Mouse (Mus musculus): ENCODE data around the gene Strn3.

The Strn3 gene

DNA sequence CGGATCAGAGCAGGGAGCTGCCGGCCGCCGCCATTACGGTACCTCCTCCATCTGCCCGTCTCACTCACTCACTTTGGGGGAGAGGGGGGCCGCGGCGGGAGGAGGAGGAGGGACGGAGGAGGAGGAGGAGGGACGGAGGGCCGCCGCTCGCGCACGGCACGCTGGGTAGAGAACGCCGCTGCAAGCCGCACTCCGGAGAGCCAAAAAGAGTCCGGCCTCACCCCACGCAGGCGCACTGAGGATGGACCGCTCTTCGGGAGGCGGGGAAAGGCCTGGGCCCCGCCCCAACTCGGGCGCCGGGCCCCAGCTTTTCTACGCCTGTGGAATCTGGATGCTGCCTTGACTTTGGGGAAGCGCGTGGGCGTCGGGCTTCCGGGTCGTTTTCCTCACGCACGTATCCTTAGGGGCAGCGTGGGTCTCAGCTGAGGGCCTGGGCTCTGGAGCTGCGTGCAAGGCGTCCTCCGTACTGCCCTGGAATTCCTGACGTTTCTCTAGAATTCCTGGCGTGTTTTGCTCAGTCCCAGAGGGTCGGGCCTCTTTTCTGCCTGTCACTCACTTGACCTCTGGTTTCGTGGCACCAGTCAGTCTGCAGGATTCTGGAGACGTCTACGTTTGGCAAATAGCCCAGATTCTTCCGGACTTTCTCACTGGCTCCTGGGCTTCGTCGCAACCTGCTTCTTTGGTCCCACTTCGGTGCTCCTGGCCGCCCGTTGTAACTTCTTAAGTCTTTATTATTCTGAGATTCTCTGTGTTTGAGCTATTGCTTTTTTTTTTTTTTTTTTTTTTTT, at the start of gene Strn3:
Gene Strn3 (minus strand): TSS at position 53 of the 788 bp plus-strand sequence.
- peak; percentile 90 for DNase-seq (ENCODE audit: low read depth, low spot score)

DNA sequence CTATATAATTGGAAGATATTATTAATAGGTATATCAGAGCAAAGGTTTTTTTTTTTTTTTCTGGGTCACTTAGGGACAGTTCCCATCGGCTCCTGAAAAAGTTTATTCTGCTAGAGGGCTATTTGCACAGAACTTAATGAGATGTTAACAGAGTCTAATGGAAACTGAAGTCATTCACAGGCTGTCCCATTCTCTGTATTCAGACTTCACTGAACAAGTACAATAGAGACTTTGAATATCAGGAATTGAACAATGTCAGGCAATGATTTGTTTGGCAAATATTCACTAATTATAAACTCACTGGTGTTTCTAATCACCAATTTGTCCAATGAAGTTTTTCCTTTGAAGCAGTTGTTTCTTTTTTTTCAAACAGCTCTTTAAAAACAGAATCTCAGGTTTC, 45.1 kb upstream of the Strn3 start:
- no peak for DNase-seq (ENCODE audit: low read depth, low spot score)

DNA sequence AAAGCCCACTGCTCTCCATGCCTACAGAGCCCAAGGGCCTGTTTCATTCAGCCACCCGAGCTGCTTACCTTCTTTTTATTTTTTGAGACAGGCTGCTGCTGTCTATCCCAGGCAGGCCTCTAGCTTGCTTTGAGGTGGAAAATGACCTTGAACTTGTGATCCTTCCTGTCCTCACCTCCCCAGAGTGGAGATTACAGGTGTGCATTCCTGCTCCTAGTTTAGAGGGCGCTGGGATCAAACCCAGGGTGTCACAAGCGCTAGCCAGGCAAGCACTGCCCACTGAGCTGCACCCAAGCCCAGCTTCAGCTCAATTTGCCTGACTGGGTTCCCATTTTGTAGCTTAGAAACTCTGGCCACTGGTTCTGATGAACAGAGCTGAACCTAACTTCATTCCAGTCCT, 44.7 kb upstream of the Strn3 start:
- no peak for DNase-seq (ENCODE audit: low read depth, low spot score)

- DNase-seq (ENCODE audit: low read depth, low spot score): no peak
These were observed 44.2 kb upstream of the Strn3 start for GRCm38 (mm10) chr12:51735840-51736271.

DNA sequence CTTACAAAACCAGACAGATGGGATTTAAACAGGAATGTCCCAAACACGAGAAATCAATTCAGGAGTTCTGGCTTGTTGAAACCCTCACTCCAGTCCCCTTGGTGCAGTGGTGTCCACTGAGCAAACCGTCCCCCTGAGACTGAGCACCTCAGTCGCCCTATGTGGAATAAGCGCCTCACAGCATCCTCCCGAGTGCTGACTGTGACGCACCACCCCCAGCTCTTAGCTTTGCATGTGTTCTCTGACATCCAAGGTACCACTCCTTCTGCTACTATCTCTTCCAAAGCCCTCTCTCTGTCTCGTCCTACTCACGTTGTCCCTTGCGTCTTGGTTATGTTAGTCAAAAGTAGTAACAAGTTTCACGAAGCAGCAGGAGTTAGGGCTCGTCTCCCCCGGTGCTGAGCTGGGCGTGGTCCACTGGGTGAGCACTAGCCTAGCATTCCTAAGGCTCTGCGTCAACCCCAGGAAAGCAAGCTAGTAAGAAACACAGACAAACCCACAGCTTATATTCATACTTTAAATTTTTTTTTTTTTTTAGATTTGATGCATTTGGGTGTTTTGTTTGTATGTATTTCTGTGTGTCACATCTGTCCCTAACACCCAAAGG, 43.0 kb upstream of the Strn3 start:
- no peak for DNase-seq (ENCODE audit: low read depth, low spot score)

GRCm38 (mm10) chr12:51729827-51730226, 38.1 kb upstream of the Strn3 start:
- DNase-seq (ENCODE audit: low read depth, low spot score): no peak

GRCm38 (mm10) chr12:51729058-51729457, 37.4 kb upstream of the Strn3 start:
- DNase-seq (ENCODE audit: low read depth, low spot score): no peak

DNA sequence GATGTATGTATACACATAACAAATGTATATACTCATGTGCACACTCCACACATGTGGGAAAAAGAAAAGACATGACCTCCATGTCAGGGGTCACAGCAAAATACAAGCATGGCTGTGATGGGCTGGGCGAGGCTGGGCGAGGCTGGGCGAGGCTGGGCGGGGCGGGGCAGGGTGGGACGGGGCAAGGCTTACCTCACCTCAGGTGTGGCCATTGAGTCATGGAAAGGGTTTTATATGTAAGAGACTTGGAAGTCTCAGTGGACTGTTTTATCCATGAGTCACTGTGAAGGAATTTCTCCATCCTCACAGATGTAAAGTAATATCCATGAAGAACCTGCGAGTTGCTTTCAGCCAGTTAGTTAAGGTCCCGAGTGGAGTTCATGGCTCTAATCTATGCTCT, 30.1 kb upstream of the Strn3 start:
- DNase-seq (ENCODE audit: low read depth, low spot score): no peak

DNA sequence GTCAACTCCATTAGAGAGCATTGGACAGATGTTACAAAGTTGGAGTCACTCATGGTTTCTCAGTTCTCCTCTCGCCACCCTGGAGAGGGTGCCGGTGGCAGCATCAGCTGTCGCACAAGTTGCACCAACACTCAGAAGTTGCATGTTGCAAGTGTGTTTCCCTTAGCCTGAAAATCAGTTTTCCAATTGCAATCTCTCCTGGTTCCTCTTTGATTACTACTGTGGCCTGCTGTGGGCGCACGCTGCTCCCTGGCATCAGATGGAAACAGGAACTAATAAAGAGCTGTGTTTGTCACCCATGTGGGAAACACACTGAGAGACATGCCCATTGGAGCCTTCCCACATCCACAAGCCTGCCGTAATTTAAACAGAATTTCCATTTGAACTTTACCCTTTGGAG, 26.9 kb upstream of the Strn3 start:
- DNase-seq (ENCODE audit: low read depth, low spot score): no peak

GRCm38 (mm10) chr12:51712685-51713084, 21.0 kb upstream of the Strn3 start:
- DNase-seq (ENCODE audit: low read depth, low spot score): no peak

GRCm38 (mm10) chr12:51710154-51710553, 18.5 kb upstream of the Strn3 start:
- DNase-seq (ENCODE audit: low read depth, low spot score): no peak

GRCm38 (mm10) chr12:51709741-51710140, 18.0 kb upstream of the Strn3 start:
- DNase-seq (ENCODE audit: low read depth, low spot score): no peak

DNA sequence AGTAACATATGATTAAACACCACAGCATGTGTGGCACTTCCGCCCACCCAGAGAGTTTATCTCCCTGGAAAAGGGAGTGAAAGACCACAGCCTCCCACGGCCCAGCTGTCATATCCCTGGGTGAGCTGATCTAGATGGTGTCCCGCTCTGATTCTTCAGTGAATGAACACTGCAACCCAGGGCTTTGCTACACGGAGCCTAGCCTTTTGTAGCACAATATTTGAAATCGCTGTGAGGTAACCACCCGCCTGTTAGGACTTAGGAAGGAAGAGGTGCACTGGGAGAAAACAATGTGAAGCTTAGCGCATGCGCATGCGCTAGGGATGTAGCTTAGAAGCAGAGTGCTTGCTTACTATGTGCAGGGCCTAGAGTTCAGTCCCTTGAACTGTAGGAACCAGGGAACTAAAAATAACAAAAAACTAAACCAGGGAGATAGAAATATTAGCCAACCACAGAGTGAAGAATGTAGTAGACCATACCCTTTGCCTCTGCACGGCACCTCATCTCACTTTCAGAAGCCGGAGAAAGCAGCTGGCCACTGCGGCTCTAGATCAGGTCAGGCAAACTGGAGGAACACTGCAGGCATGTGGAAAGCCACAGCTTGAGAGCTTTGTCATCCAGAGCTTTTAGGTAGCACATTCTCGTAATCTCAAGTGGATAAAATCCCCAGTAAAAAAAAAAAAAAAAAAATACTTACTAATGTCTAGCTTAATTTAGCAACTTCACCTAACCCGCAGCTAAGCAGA, 17.4 kb upstream of the Strn3 start:
- no peak for DNase-seq (ENCODE audit: low read depth, low spot score)

- DNase-seq (ENCODE audit: low read depth, low spot score): no peak
These were observed 15.1 kb upstream of the Strn3 start for GRCm38 (mm10) chr12:51706673-51707235.

- DNase-seq (ENCODE audit: low read depth, low spot score): no peak
These were observed 14.1 kb upstream of the Strn3 start for GRCm38 (mm10) chr12:51705778-51706177.

DNA sequence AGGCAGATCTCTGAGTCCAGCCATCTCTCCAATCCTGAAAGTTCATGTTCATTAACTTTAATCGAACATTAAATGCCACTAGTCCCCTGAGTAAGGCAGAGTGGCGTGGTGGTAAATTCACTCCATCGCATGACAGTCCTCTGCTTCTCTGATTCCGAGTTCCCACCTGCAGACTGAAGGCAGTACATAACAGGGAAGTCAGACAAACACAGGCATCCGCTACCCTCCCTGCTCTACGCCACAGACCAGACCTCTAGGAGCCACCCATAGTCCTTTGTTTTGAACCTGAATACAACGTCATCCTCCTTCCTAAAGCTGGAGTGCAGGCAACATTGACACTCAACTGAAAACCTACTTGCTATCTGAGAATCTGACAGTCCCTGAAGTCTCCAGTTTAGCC, 12.9 kb upstream of the Strn3 start:
- no peak for DNase-seq (ENCODE audit: low read depth, low spot score)

DNA sequence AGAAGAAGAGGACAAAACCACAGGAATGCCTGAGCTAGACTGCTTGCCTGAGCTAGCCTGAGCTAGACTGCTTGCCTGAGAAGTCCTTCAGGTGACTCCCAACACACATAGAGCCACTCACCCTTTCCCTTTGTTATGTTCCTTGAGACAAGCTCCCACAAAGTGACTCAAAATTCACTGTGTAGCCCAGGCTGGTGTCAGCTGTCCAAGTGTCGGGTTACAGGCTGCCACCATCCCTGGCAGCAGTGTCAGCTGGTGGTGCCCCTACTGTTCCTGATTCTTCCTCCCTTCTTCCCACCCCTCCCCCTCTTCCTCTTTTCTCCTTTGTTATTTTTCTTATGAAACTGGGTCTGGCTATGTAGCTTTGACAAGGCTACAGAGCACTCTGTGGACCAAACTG, 12.2 kb upstream of the Strn3 start:
- no peak for DNase-seq (ENCODE audit: low read depth, low spot score)

DNA sequence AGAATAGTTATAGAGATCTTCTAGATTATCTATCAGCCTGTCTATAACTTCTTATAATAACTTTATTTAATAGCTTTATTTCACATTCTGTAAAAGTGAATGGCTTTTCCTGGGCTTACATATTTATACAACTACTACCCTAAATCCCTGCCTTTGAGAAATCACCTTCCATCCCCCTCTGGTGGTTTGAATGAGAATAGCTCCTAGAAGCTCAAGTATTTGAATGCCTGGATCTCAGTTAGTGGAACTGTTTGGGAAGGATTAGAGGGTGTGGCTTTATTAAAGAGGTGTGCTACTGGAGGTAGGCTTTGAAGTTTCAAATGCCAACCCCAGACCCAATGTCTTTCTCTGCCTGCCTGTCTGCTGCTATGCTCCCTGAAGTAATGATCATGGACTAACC, 10.0 kb upstream of the Strn3 start:
- DNase-seq (ENCODE audit: low read depth, low spot score): no peak

- DNase-seq (ENCODE audit: low read depth, low spot score): no peak
These were observed 8.1 kb upstream of the Strn3 start for GRCm38 (mm10) chr12:51699623-51700393.

DNA sequence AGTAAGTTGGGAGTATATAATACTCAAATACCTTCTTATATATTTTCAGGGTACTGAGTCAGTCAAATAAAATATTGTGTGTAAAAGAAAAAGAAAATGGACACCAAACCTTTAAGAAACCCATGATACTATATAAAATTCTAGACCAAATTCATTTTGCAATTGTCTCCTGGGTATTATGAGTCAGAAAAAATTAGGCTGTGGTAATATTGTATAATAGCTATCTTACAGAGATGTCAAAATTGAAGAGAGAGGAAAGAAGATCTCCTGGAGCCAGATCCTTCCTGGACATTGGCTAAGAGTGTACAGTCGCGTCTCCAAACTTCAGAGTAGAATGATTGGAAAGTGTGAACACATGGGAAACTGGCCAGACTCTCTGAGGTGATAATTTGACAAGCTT, 4.5 kb upstream of the Strn3 start:
- no peak for DNase-seq (ENCODE audit: low read depth, low spot score)

GRCm38 (mm10) chr12:51694966-51695365, 3.3 kb upstream of the Strn3 start:
- DNase-seq (ENCODE audit: low read depth, low spot score): no peak

DNA sequence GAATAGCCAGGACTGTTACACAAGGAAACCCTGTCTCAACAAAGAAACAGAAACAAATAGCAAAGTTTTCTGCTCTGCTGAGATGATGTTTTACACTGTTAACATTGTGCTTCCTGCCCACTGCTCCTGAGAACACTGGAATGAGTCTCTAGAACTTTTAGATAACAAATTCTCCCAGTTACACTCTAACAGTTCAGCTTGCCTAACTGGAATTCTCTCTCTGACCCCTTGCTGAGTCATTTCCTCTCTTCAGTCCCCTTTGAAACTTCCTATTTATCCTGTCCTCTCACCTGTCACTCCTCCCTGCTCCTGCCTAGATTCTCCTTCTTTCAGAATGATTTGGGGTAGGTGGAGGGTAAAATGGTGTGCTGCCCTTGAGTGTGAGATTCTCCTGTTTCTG, 2.4 kb upstream of the Strn3 start:
- no peak for DNase-seq (ENCODE audit: low read depth, low spot score)
